Mouse (Mus musculus): ENCODE measurements around the gene Tmem150a. TPM values are rescaled to one million over a fixed set of nuclear protein-coding genes. Genes with fewer than 3 reads are reported as not detected.

The Tmem150a gene
- polyA plus RNA-seq, 1 experiment from 2014 or later = 10.3 TPM

GRCm38 (mm10) chr6:72383142-72383820 is 28.0 kb downstream of the Tmem150a start:
- Histone ChIP-seq H3K36me3 (peaks cover 23% of the 10 kb centered on the region), H3K9me3 (replicated peaks) (no peaks in the 10 kb centered on the region), H3K27ac (peak overlapping the region; percentile 4; the same call in 1 of the 2 replicates), H3K27me3 (ENCODE audit: low read depth, poor library complexity, severe bottlenecking) (peaks cover 17% of the 10 kb centered on the region), H3K4me3 (no peak overlapping the region), H3K4me1 (peaks cover 25% of the 10 kb centered on the region)
- WGBS = 87% methylated on average over 6 of the region's 6 CpGs
- DNase-seq (ENCODE audit: low spot score) = no peak

- Histone ChIP-seq H3K27ac (no peak overlapping the region), H3K36me3 (peaks cover 23% of the 10 kb centered on the region), H3K4me3 (no peak overlapping the region), H3K4me1 (peaks cover 32% of the 10 kb centered on the region), H3K9me3 (replicated peaks) (no peaks in the 10 kb centered on the region), H3K27me3 (ENCODE audit: low read depth, poor library complexity, severe bottlenecking) (peaks cover 14% of the 10 kb centered on the region)
- 94% methylated on average over 7 of the region's 7 CpGs for WGBS
- DNase-seq (ENCODE audit: low spot score) = no peak
Measured at GRCm38 (mm10) chr6:72383952-72384351, 28.7 kb downstream of the Tmem150a start.

GRCm38 (mm10) chr6:72385258-72385657 is 30.0 kb downstream of the Tmem150a start:
- H3K36me3 ChIP-seq = peaks cover 23% of the 10 kb centered on the region
- H3K4me3 ChIP-seq = no peak overlapping the region
- 0 out of 2 replicates have a peak, but pooled peaks cover 1% of the 10 kb centered on the region for H3K27me3 ChIP-seq (ENCODE audit: low read depth, poor library complexity, severe bottlenecking)
- DNase-seq (ENCODE audit: low spot score) = no peak
- no peaks in the 10 kb centered on the region for H3K9me3 ChIP-seq (replicated peaks)
- no peak overlapping the region for H3K27ac ChIP-seq
- H3K4me1 ChIP-seq = peaks cover 32% of the 10 kb centered on the region
- WGBS = 87% methylated on average over 4 of the region's 4 CpGs

GRCm38 (mm10) chr6:72386561-72386960 is 31.3 kb downstream of the Tmem150a start:
- Histone ChIP-seq H3K36me3 (peaks cover 23% of the 10 kb centered on the region), H3K27me3 (ENCODE audit: low read depth, poor library complexity, severe bottlenecking) (no peaks in the 10 kb centered on the region), H3K4me1 (peaks cover 41% of the 10 kb centered on the region), H3K9me3 (replicated peaks) (no peaks in the 10 kb centered on the region), H3K27ac (no peak overlapping the region), H3K4me3 (no peak overlapping the region)
- no peak for DNase-seq (ENCODE audit: low spot score)
- 87% methylated on average over 2 of the region's 2 CpGs for WGBS

- no peaks in the 10 kb centered on the region for H3K27me3 ChIP-seq (ENCODE audit: low read depth, poor library complexity, severe bottlenecking)
- peaks cover 41% of the 10 kb centered on the region for H3K4me1 ChIP-seq
- peak overlapping the region; percentile 17; the same call in 1 of the 2 replicates for H3K4me3 ChIP-seq
- 61% methylated on average over 3 of the region's 3 CpGs for WGBS
- no peaks in the 10 kb centered on the region for H3K9me3 ChIP-seq (replicated peaks)
- peak overlapping the region; percentile 92; the same call in 1 of the 2 replicates for H3K27ac ChIP-seq
- peaks cover 23% of the 10 kb centered on the region for H3K36me3 ChIP-seq
- no peak for DNase-seq (ENCODE audit: low spot score)
Measured at GRCm38 (mm10) chr6:72387816-72388215, 32.6 kb downstream of the Tmem150a start.

- no peak for DNase-seq (ENCODE audit: low spot score)
- no peaks in the 10 kb centered on the region for H3K9me3 ChIP-seq (replicated peaks)
- WGBS = 52% methylated on average over 10 of the region's 10 CpGs
- H3K36me3 ChIP-seq = peaks cover 23% of the 10 kb centered on the region
- peaks cover 46% of the 10 kb centered on the region for H3K4me1 ChIP-seq
- no peaks in the 10 kb centered on the region for H3K27me3 ChIP-seq (ENCODE audit: low read depth, poor library complexity, severe bottlenecking)
- peak overlapping the region; percentile 17; the same call in 1 of the 2 replicates for H3K4me3 ChIP-seq
- H3K27ac ChIP-seq = peak overlapping the region; percentile 92; the same call in 1 of the 2 replicates
Measured at GRCm38 (mm10) chr6:72388266-72388665, 33.0 kb downstream of the Tmem150a start.

- H3K36me3 ChIP-seq = peaks cover 23% of the 10 kb centered on the region
- 50% methylated on average over 6 of the region's 6 CpGs for WGBS
- peak; percentile 67 for DNase-seq (ENCODE audit: low spot score)
- peak overlapping the region; percentile 17; the same call in 1 of the 2 replicates for H3K4me3 ChIP-seq
- H3K4me1 ChIP-seq = peaks cover 48% of the 10 kb centered on the region
- peak overlapping the region; percentile 92 for H3K27ac ChIP-seq
- no peaks in the 10 kb centered on the region for H3K27me3 ChIP-seq (ENCODE audit: low read depth, poor library complexity, severe bottlenecking)
- no peaks in the 10 kb centered on the region for H3K9me3 ChIP-seq (replicated peaks)
Measured at GRCm38 (mm10) chr6:72388791-72389329, 33.6 kb downstream of the Tmem150a start.

GRCm38 (mm10) chr6:72389471-72389940 is 34.3 kb downstream of the Tmem150a start:
- Histone ChIP-seq H3K27ac (peak overlapping the region; percentile 92), H3K27me3 (ENCODE audit: low read depth, poor library complexity, severe bottlenecking) (no peaks in the 10 kb centered on the region), H3K4me3 (peak overlapping the region; percentile 63), H3K9me3 (replicated peaks) (no peaks in the 10 kb centered on the region), H3K36me3 (peaks cover 21% of the 10 kb centered on the region), H3K4me1 (peaks cover 51% of the 10 kb centered on the region)
- WGBS = 24% methylated on average over 13 of the region's 13 CpGs
- no peak for DNase-seq (ENCODE audit: low spot score)

- Histone ChIP-seq H3K27me3 (ENCODE audit: low read depth, poor library complexity, severe bottlenecking) (no peaks in the 10 kb centered on the region), H3K36me3 (peaks cover 15% of the 10 kb centered on the region), H3K27ac (peak within 1 kb of the TSS; percentile 92), H3K4me1 (peaks cover 51% of the 10 kb centered on the region), H3K9me3 (replicated peaks) (no peaks in the 10 kb centered on the region), H3K4me3 (peak within 1 kb of the TSS; percentile 63)
- WGBS = 2% methylated on average over 33 of the region's 33 CpGs
- DNase-seq (ENCODE audit: low spot score) = peak; percentile 77
Measured at GRCm38 (mm10) chr6:72389941-72390771, 34.9 kb downstream of the Tmem150a start, which contains the start of gene Vamp8. Vamp8 (minus strand) TSS chr6:72390703.

GRCm38 (mm10) chr6:72390795-72391521 is 35.7 kb downstream of the Tmem150a start:
- Histone ChIP-seq H3K9me3 (replicated peaks) (no peaks in the 10 kb centered on the region), H3K27me3 (ENCODE audit: low read depth, poor library complexity, severe bottlenecking) (no peaks in the 10 kb centered on the region), H3K4me3 (peak overlapping the region; percentile 63), H3K27ac (peak overlapping the region; percentile 92), H3K36me3 (peaks cover 11% of the 10 kb centered on the region), H3K4me1 (peaks cover 51% of the 10 kb centered on the region)
- WGBS = 7% methylated on average over 12 of the region's 12 CpGs
- DNase-seq (ENCODE audit: low spot score) = peak; percentile 43

GRCm38 (mm10) chr6:72392341-72392740 is 37.1 kb downstream of the Tmem150a start:
- Histone ChIP-seq H3K4me3 (no peak overlapping the region), H3K36me3 (peaks cover 5% of the 10 kb centered on the region), H3K9me3 (replicated peaks) (no peaks in the 10 kb centered on the region), H3K4me1 (peaks cover 51% of the 10 kb centered on the region), H3K27ac (no peak overlapping the region), H3K27me3 (ENCODE audit: low read depth, poor library complexity, severe bottlenecking) (no peaks in the 10 kb centered on the region)
- WGBS = 92% methylated on average over 5 of the region's 5 CpGs
- no peak for DNase-seq (ENCODE audit: low spot score)

- DNase-seq (ENCODE audit: low spot score) = no peak
- H3K27me3 ChIP-seq (ENCODE audit: low read depth, poor library complexity, severe bottlenecking) = no peaks in the 10 kb centered on the region
- 86% methylated on average over 10 of the region's 10 CpGs for WGBS
- no peak overlapping the region for H3K4me3 ChIP-seq
- H3K4me1 ChIP-seq = 0 out of 2 replicates have a peak, but pooled peaks cover 10% of the 10 kb centered on the region
- no peaks in the 10 kb centered on the region for H3K36me3 ChIP-seq
- H3K9me3 ChIP-seq (replicated peaks) = no peaks in the 10 kb centered on the region
- no peak overlapping the region for H3K27ac ChIP-seq
Measured at GRCm38 (mm10) chr6:72396837-72397251, 41.6 kb downstream of the Tmem150a start.

Data from limb, embryonic 10.5 days (tissue).